Mouse (Mus musculus) hindbrain, embryonic 13.5 days (tissue): ENCODE results near the gene Agap1. TPM values are rescaled to one million over a fixed set of nuclear protein-coding genes. Genes with fewer than 3 reads are reported as not detected.
"Not testable (repeated sequence)": the region's sequence is repeated elsewhere in the genome, so short reads cannot be mapped to it uniquely, and the experiment has no call there.

ENCODE experiments used
- ATAC-seq: fragments of 200-750 bp; cut with Nextera tagmentation; 2 replicates; pipeline ENCODE4 v1.8.0; 2017; ENCODE audit warnings: moderate TSS enrichment; ENCODE audit not compliant: low FRiP score
- H3K27ac ChIP-seq: fragments of 300-500 bp; sonication (generic); 2 replicates; pipeline ENCODE4 v1.5.1; 2015; ENCODE audit warnings: inconsistent platforms, mild to moderate bottlenecking, moderate library complexity
- H3K27me3 ChIP-seq: fragments of 300-500 bp; sonication (generic); 2 replicates; pipeline ENCODE4 v1.6.1; 2015; ENCODE audit warnings: mild to moderate bottlenecking, inconsistent platforms
- H3K36me3 ChIP-seq: fragments of 300-500 bp; sonication (generic); 2 replicates; pipeline ENCODE4 v1.6.1; 2015; ENCODE audit warnings: mild to moderate bottlenecking, inconsistent platforms
- H3K4me1 ChIP-seq: fragments of 300-500 bp; sonication (generic); replicated peaks from 2 replicates; pipeline ENCODE4 v1.6.1; 2015; ENCODE audit warnings: inconsistent platforms
- H3K4me2 ChIP-seq: fragments of 300-500 bp; sonication (generic); 2 replicates; pipeline ENCODE4 v1.6.1; 2015; ENCODE audit warnings: inconsistent platforms, mild to moderate bottlenecking, moderate library complexity
- H3K4me3 ChIP-seq: fragments of 300-500 bp; sonication (generic); 2 replicates; pipeline ENCODE4 v1.5.1; 2015; ENCODE audit warnings: mild to moderate bottlenecking, inconsistent platforms
- H3K9ac ChIP-seq: fragments of 300-500 bp; sonication (generic); 2 replicates; pipeline ENCODE4 v1.6.1; 2015; ENCODE audit warnings: mild to moderate bottlenecking, inconsistent platforms
- H3K9me3 ChIP-seq: fragments of 300-500 bp; sonication (generic); 2 replicates; pipeline ENCODE4 v1.6.1; 2016; ENCODE audit warnings: inconsistent platforms
- WGBS: fragments of 180-500 bp; shearing (Covaris S2); methylation state at CpG from one replicate; pipeline ENCODE4 v1.1.7; 2015; 5-methylcytosine and 5-hydroxymethylcytosine counted together
- polyA plus RNA-seq: library from polyadenylated mRNA; unstranded; fragments of >200 nt; fragmentation: Nextera tagmentation; extraction: Ambion mirVana; gene quantifications from 2 replicates; pipeline ENCODE4 v1.2.1, GENCODE M21; 2015

The Agap1 gene
- polyA plus RNA-seq, 1 experiment from 2014 or later, result 51.3 TPM

GRCm38 (mm10) chr1:89486891-89487290 is 32.3 kb downstream of the Agap1 start:
- WGBS, result 96% methylated on average over 6 of the region's 6 CpGs
- H3K36me3 ChIP-seq, result no peaks in the 10 kb centered on the region
- no peaks in the 10 kb centered on the region for H3K9me3 ChIP-seq
- no peak overlapping the region for H3K9ac ChIP-seq
- H3K27ac ChIP-seq, result no peak overlapping the region
- no peak overlapping the region for H3K4me2 ChIP-seq
- ATAC-seq, result no peak
- H3K4me1 ChIP-seq, result peaks cover 60% of the 10 kb centered on the region
- H3K27me3 ChIP-seq, result no peaks in the 10 kb centered on the region
- H3K4me3 ChIP-seq, result no peak overlapping the region

GRCm38 (mm10) chr1:89489111-89489971 is 34.7 kb downstream of the Agap1 start:
- Histone ChIP-seq H3K4me1 (peaks cover 56% of the 10 kb centered on the region), H3K4me2 (no peak overlapping the region), H3K4me3 (no peak overlapping the region), H3K9ac (no peak overlapping the region), H3K9me3 (no peaks in the 10 kb centered on the region), H3K36me3 (no peaks in the 10 kb centered on the region), H3K27ac (no peak overlapping the region), H3K27me3 (no peaks in the 10 kb centered on the region)
- 60% methylated on average over 17 of the region's 17 CpGs for WGBS
- 0 out of 2 replicates have a peak, but pooled peaks have one; percentile 46 for ATAC-seq

GRCm38 (mm10) chr1:89493177-89493576 is 38.6 kb downstream of the Agap1 start:
- H3K36me3 ChIP-seq, result no peaks in the 10 kb centered on the region
- no peak overlapping the region for H3K4me2 ChIP-seq
- ATAC-seq, result no peak
- H3K4me3 ChIP-seq, result no peak overlapping the region
- H3K9me3 ChIP-seq, result no peaks in the 10 kb centered on the region
- H3K9ac ChIP-seq, result no peak overlapping the region
- peaks cover 74% of the 10 kb centered on the region for H3K4me1 ChIP-seq
- H3K27ac ChIP-seq, result no peak overlapping the region
- H3K27me3 ChIP-seq, result no peaks in the 10 kb centered on the region
- WGBS, result 97% methylated on average over 5 of the region's 5 CpGs

GRCm38 (mm10) chr1:89494816-89495215 is 40.2 kb downstream of the Agap1 start:
- Histone ChIP-seq H3K27me3 (no peaks in the 10 kb centered on the region), H3K27ac (no peak overlapping the region), H3K9me3 (no peaks in the 10 kb centered on the region), H3K9ac (no peak overlapping the region), H3K4me1 (peaks cover 74% of the 10 kb centered on the region), H3K4me3 (no peak overlapping the region), H3K36me3 (no peaks in the 10 kb centered on the region), H3K4me2 (no peak overlapping the region)
- WGBS, result 94% methylated on average over 1 of the region's 1 CpGs
- ATAC-seq, result no peak

- no peaks in the 10 kb centered on the region for H3K27me3 ChIP-seq
- H3K27ac ChIP-seq, result no peak overlapping the region
- ATAC-seq, result no peak
- no peak overlapping the region for H3K9ac ChIP-seq
- H3K4me3 ChIP-seq, result no peak overlapping the region
- peaks cover 75% of the 10 kb centered on the region for H3K4me1 ChIP-seq
- 64% methylated on average over 7 of the region's 7 CpGs for WGBS
- H3K36me3 ChIP-seq, result no peaks in the 10 kb centered on the region
- no peaks in the 10 kb centered on the region for H3K9me3 ChIP-seq
- H3K4me2 ChIP-seq, result no peak overlapping the region
Observed at GRCm38 (mm10) chr1:89496204-89496603, 41.6 kb downstream of the Agap1 start.

- H3K4me1 ChIP-seq, result peaks cover 55% of the 10 kb centered on the region
- no peak for ATAC-seq
- no peak overlapping the region for H3K4me3 ChIP-seq
- no peak overlapping the region for H3K4me2 ChIP-seq
- no peaks in the 10 kb centered on the region for H3K36me3 ChIP-seq
- 0 out of 2 replicates have a peak overlapping the region, but pooled peaks have one; percentile 1 for H3K27ac ChIP-seq
- H3K27me3 ChIP-seq, result no peaks in the 10 kb centered on the region
- H3K9me3 ChIP-seq, result no peaks in the 10 kb centered on the region
- 78% methylated on average over 2 of the region's 2 CpGs for WGBS
- H3K9ac ChIP-seq, result no peak overlapping the region
Observed at GRCm38 (mm10) chr1:89500925-89501324, 46.3 kb downstream of the Agap1 start.

- Histone ChIP-seq H3K9me3 (no peaks in the 10 kb centered on the region), H3K4me1 (peaks cover 51% of the 10 kb centered on the region), H3K4me3 (no peak overlapping the region), H3K4me2 (no peak overlapping the region), H3K27ac (0 out of 2 replicates have a peak overlapping the region, but pooled peaks have one; percentile 1), H3K36me3 (no peaks in the 10 kb centered on the region), H3K9ac (no peak overlapping the region), H3K27me3 (no peaks in the 10 kb centered on the region)
- no peak for ATAC-seq
- WGBS, result 92% methylated on average over 4 of the region's 4 CpGs
Observed at GRCm38 (mm10) chr1:89501346-89501745, 46.7 kb downstream of the Agap1 start.

- H3K9me3 ChIP-seq, H3K27ac ChIP-seq, ATAC-seq, H3K4me2 ChIP-seq, H3K4me3 ChIP-seq, H3K36me3 ChIP-seq, H3K27me3 ChIP-seq, H3K9ac ChIP-seq: not testable (repeated sequence)
- peaks cover 46% of the 10 kb centered on the region for H3K4me1 ChIP-seq
Observed at GRCm38 (mm10) chr1:89501891-89502290, 47.3 kb downstream of the Agap1 start.

- no peak overlapping the region for H3K4me2 ChIP-seq
- no peaks in the 10 kb centered on the region for H3K36me3 ChIP-seq
- H3K9ac ChIP-seq, result no peak overlapping the region
- no peak overlapping the region for H3K4me3 ChIP-seq
- H3K9me3 ChIP-seq, result no peaks in the 10 kb centered on the region
- ATAC-seq, result no peak
- H3K27me3 ChIP-seq, result no peaks in the 10 kb centered on the region
- WGBS, result 65% methylated on average over 2 of the region's 2 CpGs
- H3K4me1 ChIP-seq, result peaks cover 46% of the 10 kb centered on the region
- no peak overlapping the region for H3K27ac ChIP-seq
Observed at GRCm38 (mm10) chr1:89509196-89509595, 54.6 kb downstream of the Agap1 start.

- peak; percentile 36; the same call in 1 of the 2 replicates for ATAC-seq
- peaks cover 49% of the 10 kb centered on the region for H3K4me1 ChIP-seq
- H3K4me3 ChIP-seq, result no peak overlapping the region
- no peaks in the 10 kb centered on the region for H3K36me3 ChIP-seq
- H3K9ac ChIP-seq, result no peak overlapping the region
- H3K9me3 ChIP-seq, result no peaks in the 10 kb centered on the region
- no peaks in the 10 kb centered on the region for H3K27me3 ChIP-seq
- peak overlapping the region; percentile 69 for H3K27ac ChIP-seq
- WGBS, result 41% methylated on average over 8 of the region's 8 CpGs
- no peak overlapping the region for H3K4me2 ChIP-seq
Observed at GRCm38 (mm10) chr1:89509763-89510340, 55.2 kb downstream of the Agap1 start.

GRCm38 (mm10) chr1:89510731-89511130 is 56.1 kb downstream of the Agap1 start:
- no peak overlapping the region for H3K4me3 ChIP-seq
- no peaks in the 10 kb centered on the region for H3K27me3 ChIP-seq
- 35% methylated on average over 8 of the region's 8 CpGs for WGBS
- no peaks in the 10 kb centered on the region for H3K9me3 ChIP-seq
- no peaks in the 10 kb centered on the region for H3K36me3 ChIP-seq
- no peak overlapping the region for H3K9ac ChIP-seq
- no peak overlapping the region for H3K4me2 ChIP-seq
- peaks cover 55% of the 10 kb centered on the region for H3K4me1 ChIP-seq
- peak overlapping the region; percentile 69; the same call in 1 of the 2 replicates for H3K27ac ChIP-seq
- ATAC-seq, result no peak

- Histone ChIP-seq H3K9ac (no peak overlapping the region), H3K27me3 (no peaks in the 10 kb centered on the region), H3K4me2 (no peak overlapping the region), H3K9me3 (no peaks in the 10 kb centered on the region), H3K4me3 (no peak overlapping the region), H3K27ac (no peak overlapping the region), H3K4me1 (peaks cover 83% of the 10 kb centered on the region), H3K36me3 (no peaks in the 10 kb centered on the region)
- 71% methylated on average over 8 of the region's 8 CpGs for WGBS
- ATAC-seq, result no peak
Observed at GRCm38 (mm10) chr1:89513616-89514283, 59.1 kb downstream of the Agap1 start.
